Mouse (Mus musculus) liver, postnatal 0 days (tissue): Measurements from ENCODE around the gene Cd27. TPM values are rescaled to one million over a fixed set of nuclear protein-coding genes. Genes with fewer than 3 reads are reported as not detected.

ENCODE experiments used
- ATAC-seq: fragments of 200-750 bp; cut with Nextera tagmentation; 2 replicates; pipeline ENCODE4 v1.8.0; 2017; ENCODE audit warnings: mild to moderate bottlenecking, moderate library complexity
- DNase-seq: peaks from one replicate; pipeline ENCODE4 v3.0.0-alpha.2; 2016
- H3K27ac ChIP-seq: fragments of 300-500 bp; sonication (generic); 2 replicates; pipeline ENCODE4 v1.5.1; 2014; ENCODE audit warnings: antibody characterized with exemption, moderate library complexity, mild to moderate bottlenecking, low read depth
- H3K27me3 ChIP-seq: fragments of 300-500 bp; sonication (generic); 2 replicates; pipeline ENCODE4 v1.6.1; 2014; ENCODE audit warnings: low read length, control low read depth, mixed read lengths; ENCODE audit not compliant: insufficient read depth
- H3K36me3 ChIP-seq: fragments of 300-500 bp; sonication (generic); replicated peaks from 2 replicates; pipeline ENCODE4 v1.6.1; 2014; ENCODE audit warnings: mild to moderate bottlenecking, control low read depth, low read length, moderate library complexity, mixed read lengths; ENCODE audit not compliant: insufficient read depth
- H3K4me1 ChIP-seq: fragments of 300-500 bp; sonication (generic); 2 replicates; pipeline ENCODE4 v1.6.1; 2014; ENCODE audit warnings: antibody characterized with exemption, mild to moderate bottlenecking, control low read depth; ENCODE audit not compliant: insufficient read depth
- H3K4me2 ChIP-seq: fragments of 300-500 bp; sonication (generic); 2 replicates; pipeline ENCODE4 v1.6.1; 2014; ENCODE audit warnings: low read depth, mild to moderate bottlenecking, low read length, moderate library complexity, mixed read lengths
- H3K4me3 ChIP-seq: fragments of 300-500 bp; sonication (generic); 2 replicates; pipeline ENCODE4 v1.5.1; 2014; ENCODE audit warnings: low read depth, low read length
- H3K9ac ChIP-seq: fragments of 300-500 bp; sonication (generic); replicated peaks from 2 replicates; pipeline ENCODE4 v1.6.1; 2014; ENCODE audit warnings: mild to moderate bottlenecking, moderate library complexity
- H3K9me3 ChIP-seq: fragments of 300-500 bp; sonication (generic); 2 replicates; pipeline ENCODE4 v1.6.1; 2016; ENCODE audit warnings: mild to moderate bottlenecking, control low read depth, low read length, mixed read lengths
- CTCF ChIP-seq: sonication (generic); IDR thresholded peaks from 2 replicates; pipeline ENCODE4 v1.5.1; 2016; ENCODE audit warnings: antibody characterized with exemption, low read depth
- EP300 ChIP-seq: IDR thresholded peaks from 2 replicates; pipeline ENCODE4 v1.6.1; 2016; ENCODE audit warnings: antibody characterized with exemption, low read depth, mild to moderate bottlenecking
- WGBS: fragments of 180-500 bp; shearing (Covaris S2); extraction: QIAGEN DNeasy Blood & Tissue Kit; methylation state at CpG from one replicate; pipeline ENCODE4 v1.1.7; 2014; ENCODE audit not compliant: insufficient replicate concordance; 5-methylcytosine and 5-hydroxymethylcytosine counted together
- polyA plus RNA-seq: library from polyadenylated mRNA; unstranded; fragments of >200 nt; fragmentation: Nextera tagmentation; extraction: Ambion mirVana; gene quantifications from 2 replicates; pipeline ENCODE4 v1.2.1, GENCODE M21; 2015

Gene Cd27
- polyA plus RNA-seq, 1 experiment from 2014 or later, result 2.3 TPM

DNA sequence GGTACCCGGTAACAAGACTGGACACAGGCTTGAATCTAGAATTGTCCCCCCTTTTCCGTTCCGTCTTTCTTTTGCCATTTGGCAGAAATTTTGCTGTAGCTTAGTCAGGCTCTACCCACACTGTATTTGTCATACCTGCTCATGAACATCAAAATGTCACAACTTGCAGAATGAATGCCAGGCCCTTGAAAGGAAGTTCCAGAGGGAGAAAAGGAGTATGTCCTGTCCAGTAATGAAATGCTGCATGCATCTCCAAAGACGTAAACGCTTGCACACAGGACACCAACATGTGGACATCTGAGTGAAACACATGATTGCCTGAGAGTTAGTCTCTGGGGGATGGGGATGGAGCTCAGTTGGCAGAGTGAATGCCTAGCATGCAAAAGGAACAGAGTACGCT is 23.1 kb downstream of the Cd27 start:
- Histone ChIP-seq H3K27ac (no peak overlapping the region), H3K4me2 (no peak overlapping the region), H3K9ac (no peak overlapping the region), H3K4me1 (peaks cover 13% of the 10 kb centered on the region), H3K36me3 (no peaks in the 10 kb centered on the region), H3K4me3 (no peak overlapping the region), H3K9me3 (no peaks in the 10 kb centered on the region), H3K27me3 (peaks cover 10% of the 10 kb centered on the region)
- ATAC-seq, result no peak
- WGBS, result 81% methylated on average over 6 of the region's 6 CpGs
- TF ChIP-seq CTCF (no peak), EP300 (no peak)
- DNase-seq, result no peak

- Histone ChIP-seq H3K27ac (no peak overlapping the region), H3K36me3 (no peaks in the 10 kb centered on the region), H3K9ac (no peak overlapping the region), H3K9me3 (no peaks in the 10 kb centered on the region), H3K4me2 (no peak overlapping the region), H3K4me1 (peaks cover 13% of the 10 kb centered on the region), H3K4me3 (no peak overlapping the region), H3K27me3 (peaks cover 10% of the 10 kb centered on the region)
- TF ChIP-seq CTCF (no peak), EP300 (no peak)
- ATAC-seq (no peak), DNase-seq (no peak)
- WGBS, result 66% methylated on average over 6 of the region's 6 CpGs
Measured at GRCm38 (mm10) chr6:125213129-125213528, 23.7 kb downstream of the Cd27 start.

DNA sequence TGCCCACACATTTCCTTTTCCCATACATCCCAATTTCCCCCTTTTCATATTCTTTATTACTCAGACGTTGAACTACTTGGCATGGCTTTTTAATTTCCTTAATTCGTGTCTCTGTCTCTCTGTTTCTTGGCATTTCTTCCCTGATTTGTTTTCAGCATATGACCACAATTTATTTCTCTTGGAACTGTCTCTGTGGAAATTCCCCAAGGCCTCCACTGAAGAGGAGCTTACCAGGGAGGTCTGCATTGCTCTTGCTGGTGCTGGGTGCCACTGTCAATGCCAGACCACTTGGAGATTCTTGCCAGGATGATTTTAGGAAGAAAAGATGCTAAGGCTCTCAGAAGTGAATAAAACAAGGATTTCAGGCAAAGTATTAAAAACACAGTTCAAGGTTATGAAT is 24.2 kb downstream of the Cd27 start:
- Histone ChIP-seq H3K4me1 (peaks cover 13% of the 10 kb centered on the region), H3K9me3 (no peaks in the 10 kb centered on the region), H3K4me2 (no peak overlapping the region), H3K36me3 (no peaks in the 10 kb centered on the region), H3K9ac (no peak overlapping the region), H3K27me3 (peaks cover 10% of the 10 kb centered on the region), H3K4me3 (no peak overlapping the region), H3K27ac (no peak overlapping the region)
- no peak for TF ChIP-seq CTCF
- TF ChIP-seq EP300, result no peak
- 33% methylated on average over 2 of the region's 2 CpGs for WGBS
- DNase-seq (no peak), ATAC-seq (no peak)

DNA sequence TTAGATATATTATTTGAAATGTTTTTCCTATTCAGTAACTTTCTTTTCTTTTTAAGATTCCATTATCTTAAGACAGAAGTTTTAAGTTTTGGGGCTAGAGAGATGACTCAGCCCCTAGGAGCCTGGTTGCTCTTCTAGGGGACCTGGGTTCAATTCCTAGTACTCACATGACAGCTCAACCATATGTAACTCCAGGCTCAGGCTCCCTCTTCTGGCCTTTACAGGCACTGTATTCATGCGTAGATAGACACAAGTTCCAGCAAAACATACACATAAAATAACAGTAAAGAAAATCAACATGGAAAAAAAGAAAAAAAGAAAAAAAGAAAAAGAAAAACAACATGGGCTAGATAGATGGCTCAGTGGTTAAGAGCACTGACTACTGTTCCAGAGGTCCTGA is 26.4 kb downstream of the Cd27 start:
- 77% methylated on average over 1 of the region's 1 CpGs for WGBS
- Histone ChIP-seq H3K36me3 (no peaks in the 10 kb centered on the region), H3K4me2 (no peak overlapping the region), H3K4me1 (no peaks in the 10 kb centered on the region), H3K9ac (no peak overlapping the region), H3K27ac (no peak overlapping the region), H3K27me3 (peaks cover 10% of the 10 kb centered on the region), H3K4me3 (no peak overlapping the region), H3K9me3 (no peaks in the 10 kb centered on the region)
- ATAC-seq (no peak), DNase-seq (no peak)
- TF ChIP-seq CTCF (peak; percentile 31; the same call in 1 of the 2 replicates), EP300 (no peak)

- H3K27ac ChIP-seq, result no peak overlapping the region
- peaks cover 12% of the 10 kb centered on the region for H3K4me1 ChIP-seq
- H3K9ac ChIP-seq, result no peak overlapping the region
- 88% methylated on average over 5 of the region's 5 CpGs for WGBS
- H3K36me3 ChIP-seq, result peaks cover 16% of the 10 kb centered on the region
- TF ChIP-seq EP300 (no peak), CTCF (no peak)
- no peak overlapping the region for H3K4me2 ChIP-seq
- no peaks in the 10 kb centered on the region for H3K27me3 ChIP-seq
- H3K4me3 ChIP-seq, result no peak overlapping the region
- DNase-seq (no peak), ATAC-seq (no peak)
- no peaks in the 10 kb centered on the region for H3K9me3 ChIP-seq
Measured at GRCm38 (mm10) chr6:125197166-125197565, 39.6 kb downstream of the Cd27 start.

- H3K27me3 ChIP-seq, result no peaks in the 10 kb centered on the region
- H3K4me1 ChIP-seq, result peaks cover 12% of the 10 kb centered on the region
- 78% methylated on average over 3 of the region's 3 CpGs for WGBS
- no peak for DNase-seq
- H3K9ac ChIP-seq, result no peak overlapping the region
- no peak overlapping the region for H3K27ac ChIP-seq
- no peak for TF ChIP-seq CTCF
- TF ChIP-seq EP300, result no peak
- H3K4me2 ChIP-seq, result no peak overlapping the region
- H3K36me3 ChIP-seq, result peaks cover 16% of the 10 kb centered on the region
- no peak for ATAC-seq
- no peaks in the 10 kb centered on the region for H3K9me3 ChIP-seq
- no peak overlapping the region for H3K4me3 ChIP-seq
Measured at GRCm38 (mm10) chr6:125196301-125196700, 40.5 kb downstream of the Cd27 start.

DNA sequence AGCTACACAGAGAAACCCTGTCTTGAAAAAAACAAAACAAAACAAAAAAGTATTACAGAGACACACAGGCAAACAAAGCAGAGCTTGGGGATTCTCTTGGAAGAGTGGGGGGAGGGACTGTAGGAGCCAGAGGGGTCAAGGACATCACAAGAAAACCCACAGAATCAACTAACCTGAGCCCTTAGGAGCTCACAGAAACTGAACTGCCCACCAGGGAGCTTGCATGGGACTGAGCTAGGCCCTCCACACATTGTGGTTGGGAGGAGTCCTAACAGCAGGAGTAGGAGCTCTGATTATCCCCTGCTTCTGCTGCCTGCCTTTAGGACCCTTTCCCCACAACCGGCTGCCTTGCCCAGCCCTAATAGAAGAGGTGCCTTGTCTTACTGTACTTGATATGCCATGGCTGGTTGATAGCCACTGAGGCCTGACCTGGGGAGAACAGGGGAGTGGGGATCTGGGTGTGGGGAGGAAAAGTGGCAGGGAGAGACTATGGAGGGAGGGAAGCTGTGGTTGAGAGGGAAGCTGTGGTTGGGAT is 41.2 kb downstream of the Cd27 start:
- Histone ChIP-seq H3K4me2 (no peak overlapping the region), H3K9me3 (no peaks in the 10 kb centered on the region), H3K36me3 (peaks cover 16% of the 10 kb centered on the region), H3K9ac (no peak overlapping the region), H3K27ac (no peak overlapping the region), H3K4me1 (peaks cover 12% of the 10 kb centered on the region), H3K4me3 (no peak overlapping the region), H3K27me3 (no peaks in the 10 kb centered on the region)
- no peak for DNase-seq
- TF ChIP-seq EP300 (no peak), CTCF (no peak)
- 45% methylated on average over 1 of the region's 1 CpGs for WGBS
- no peak for ATAC-seq
